Mouse (Mus musculus): ENCODE results near the gene Fblim1.

DNA sequence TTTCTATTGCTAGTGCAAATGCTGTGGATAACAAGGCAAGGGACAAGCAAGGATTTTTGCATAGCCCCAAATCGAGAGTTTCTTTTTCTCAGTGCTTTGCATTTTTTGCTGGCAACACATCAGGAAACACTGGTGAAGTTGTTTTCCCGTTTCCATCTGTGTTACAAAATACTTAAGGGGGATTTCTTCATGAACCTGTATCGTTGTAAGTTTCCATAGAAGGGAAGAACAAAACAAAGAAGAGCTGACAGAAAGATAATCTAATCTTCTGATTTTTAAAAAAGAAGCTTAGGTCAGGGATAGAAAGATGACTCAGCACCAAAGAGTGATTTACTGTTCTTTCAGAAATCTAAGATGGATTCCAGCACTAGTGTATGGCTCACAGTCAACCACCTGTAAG, 65.1 kb downstream of the Fblim1 start:
- TF ChIP-seq POLR2A (IDR thresholded peaks at IDR 0.05; ENCODE audit: insufficient read length, low read depth): no peak
- no peak for TF ChIP-seq REST (IDR thresholded peaks at IDR 0.05; ENCODE audit: insufficient read depth, insufficient read length)
- no peak for TF ChIP-seq MYOD1 (IDR thresholded peaks at IDR 0.05; ENCODE audit: control insufficient read depth in 1 of 3, insufficient read length in 2 of 3, low read depth in 2 of 3)
- TF ChIP-seq E2F4 (IDR thresholded peaks at IDR 0.05; ENCODE audit: insufficient read depth): no peak
